Mouse (Mus musculus) cerebellum, adult (tissue): ENCODE measurements around the gene Nemf.
"Not testable (repeated sequence)": the region's sequence is repeated elsewhere in the genome, so short reads cannot be mapped to it uniquely, and the experiment has no call there.

Experiments used
- ATAC-seq: cut with Nextera tagmentation; 2 replicates; pipeline ENCODE4 v1.9.2; 2017; ENCODE audit warnings: mild to moderate bottlenecking, moderate library complexity, mixed read lengths; ENCODE audit not compliant: insufficient number of reproducible peaks, low FRiP score, low TSS enrichment

The Nemf gene

GRCm38 (mm10) chr12:69356546-69357299 is at the start of gene Nemf:
Nemf (minus strand) TSS chr12:69357165.
- peak; percentile 49; the same call in 1 of the 2 replicates for ATAC-seq

- no peak for ATAC-seq
Measured at GRCm38 (mm10) chr12:69402594-69403167, 45.7 kb upstream of the Nemf start.

GRCm38 (mm10) chr12:69402100-69402499 is 45.1 kb upstream of the Nemf start:
- ATAC-seq = no peak

- ATAC-seq = no peak
Measured at GRCm38 (mm10) chr12:69400871-69401286, 43.9 kb upstream of the Nemf start.

- no peak for ATAC-seq
Measured at GRCm38 (mm10) chr12:69400367-69400766, 43.4 kb upstream of the Nemf start.

- peak; percentile 98 for ATAC-seq
Measured at GRCm38 (mm10) chr12:69394456-69394855, 37.5 kb upstream of the Nemf start.

GRCm38 (mm10) chr12:69393076-69393475 is 36.1 kb upstream of the Nemf start:
- ATAC-seq = no peak

GRCm38 (mm10) chr12:69390000-69390698 is 33.2 kb upstream of the Nemf start:
- no peak for ATAC-seq

GRCm38 (mm10) chr12:69389273-69389938 is 32.4 kb upstream of the Nemf start:
- ATAC-seq = no peak

- no peak for ATAC-seq
Measured at GRCm38 (mm10) chr12:69388321-69388869, 31.4 kb upstream of the Nemf start.

GRCm38 (mm10) chr12:69386281-69386732 is 29.3 kb upstream of the Nemf start:
- ATAC-seq = not testable (repeated sequence)

GRCm38 (mm10) chr12:69385542-69386280 is 28.7 kb upstream of the Nemf start:
- ATAC-seq = no peak

- no peak for ATAC-seq
Measured at GRCm38 (mm10) chr12:69384606-69385005, 27.6 kb upstream of the Nemf start.

GRCm38 (mm10) chr12:69382880-69383279 is 25.9 kb upstream of the Nemf start:
- ATAC-seq = no peak

- no peak for ATAC-seq
Measured at GRCm38 (mm10) chr12:69378558-69379454, 21.8 kb upstream of the Nemf start.

- ATAC-seq = not testable (repeated sequence)
Measured at GRCm38 (mm10) chr12:69377636-69378035, 20.7 kb upstream of the Nemf start.

- ATAC-seq = no peak
Measured at GRCm38 (mm10) chr12:69377188-69377587, 20.2 kb upstream of the Nemf start.

- no peak for ATAC-seq
Measured at GRCm38 (mm10) chr12:69376132-69376531, 19.2 kb upstream of the Nemf start.
